Mouse (Mus musculus): Measurements from ENCODE around the gene Foxd1. TPM values are rescaled to one million over a fixed set of nuclear protein-coding genes. Genes with fewer than 3 reads are reported as not detected.

The Foxd1 gene
- polyA plus RNA-seq, 1 experiment from 2014 or later: not detected

GRCm38 (mm10) chr13:98357433-98358423, 3.7 kb downstream of the Foxd1 start:
- Histone ChIP-seq H3K27ac (ENCODE audit: low read depth) (no peak overlapping the region), H3K4me1 (replicated peaks; ENCODE audit: control insufficient read depth, insufficient read depth, low read length) (peaks cover 21% of the 10 kb centered on the region), H3K9ac (ENCODE audit: low read length) (no peak overlapping the region), H3K4me2 (ENCODE audit: low read length) (no peak overlapping the region), H3K4me3 (ENCODE audit: low read depth, low read length) (no peak overlapping the region), H3K9me3 (ENCODE audit: control insufficient read depth, low read length) (no peaks in the 10 kb centered on the region), H3K27me3 (replicated peaks; ENCODE audit: control insufficient read depth, insufficient read depth, low read length) (peaks cover 95% of the 10 kb centered on the region), H3K36me3 (ENCODE audit: control insufficient read depth, insufficient read depth, low read length) (no peaks in the 10 kb centered on the region)
- DNase-seq (ENCODE audit: low spot score) (peak; percentile 63), ATAC-seq (replicated peaks; ENCODE audit: low FRiP score, low TSS enrichment, low read depth) (no peak)
- 2% methylated on average over 18 of the region's 18 CpGs for WGBS

GRCm38 (mm10) chr13:98358424-98359181, 4.6 kb downstream of the Foxd1 start:
- ATAC-seq (replicated peaks; ENCODE audit: low FRiP score, low TSS enrichment, low read depth) (no peak), DNase-seq (ENCODE audit: low spot score) (peak; percentile 62)
- no peak overlapping the region for H3K4me3 ChIP-seq (ENCODE audit: low read depth, low read length)
- no peak overlapping the region for H3K27ac ChIP-seq (ENCODE audit: low read depth)
- no peak overlapping the region for H3K9ac ChIP-seq (ENCODE audit: low read length)
- H3K4me2 ChIP-seq (ENCODE audit: low read length): no peak overlapping the region
- no peaks in the 10 kb centered on the region for H3K9me3 ChIP-seq (ENCODE audit: control insufficient read depth, low read length)
- H3K27me3 ChIP-seq (replicated peaks; ENCODE audit: control insufficient read depth, insufficient read depth, low read length): peaks cover 95% of the 10 kb centered on the region
- WGBS: 6% methylated on average over 23 of the region's 23 CpGs
- peaks cover 21% of the 10 kb centered on the region for H3K4me1 ChIP-seq (replicated peaks; ENCODE audit: control insufficient read depth, insufficient read depth, low read length)
- H3K36me3 ChIP-seq (ENCODE audit: control insufficient read depth, insufficient read depth, low read length): no peaks in the 10 kb centered on the region

GRCm38 (mm10) chr13:98359337-98359736, 5.3 kb downstream of the Foxd1 start:
- Histone ChIP-seq H3K9ac (ENCODE audit: low read length) (no peak overlapping the region), H3K9me3 (ENCODE audit: control insufficient read depth, low read length) (no peaks in the 10 kb centered on the region), H3K27me3 (replicated peaks; ENCODE audit: control insufficient read depth, insufficient read depth, low read length) (peaks cover 94% of the 10 kb centered on the region), H3K4me1 (replicated peaks; ENCODE audit: control insufficient read depth, insufficient read depth, low read length) (peaks cover 14% of the 10 kb centered on the region), H3K4me3 (ENCODE audit: low read depth, low read length) (no peak overlapping the region), H3K36me3 (ENCODE audit: control insufficient read depth, insufficient read depth, low read length) (no peaks in the 10 kb centered on the region), H3K4me2 (ENCODE audit: low read length) (no peak overlapping the region), H3K27ac (ENCODE audit: low read depth) (no peak overlapping the region)
- DNase-seq (ENCODE audit: low spot score) (no peak), ATAC-seq (replicated peaks; ENCODE audit: low FRiP score, low TSS enrichment, low read depth) (no peak)
- under 1% methylated on average over 6 of the region's 8 CpGs for WGBS

GRCm38 (mm10) chr13:98360391-98360790, 6.3 kb downstream of the Foxd1 start:
- Histone ChIP-seq H3K27ac (ENCODE audit: low read depth) (no peak overlapping the region), H3K9ac (ENCODE audit: low read length) (no peak overlapping the region), H3K4me1 (replicated peaks; ENCODE audit: control insufficient read depth, insufficient read depth, low read length) (peaks cover 4% of the 10 kb centered on the region; the same call in 1 of the 2 replicates), H3K4me3 (ENCODE audit: low read depth, low read length) (no peak overlapping the region), H3K9me3 (ENCODE audit: control insufficient read depth, low read length) (no peaks in the 10 kb centered on the region), H3K4me2 (ENCODE audit: low read length) (no peak overlapping the region), H3K27me3 (replicated peaks; ENCODE audit: control insufficient read depth, insufficient read depth, low read length) (peaks cover 92% of the 10 kb centered on the region), H3K36me3 (ENCODE audit: control insufficient read depth, insufficient read depth, low read length) (no peaks in the 10 kb centered on the region)
- ATAC-seq (replicated peaks; ENCODE audit: low FRiP score, low TSS enrichment, low read depth) (no peak), DNase-seq (ENCODE audit: low spot score) (no peak)
- WGBS: 3% methylated on average over 6 of the region's 6 CpGs

GRCm38 (mm10) chr13:98361161-98361560, 7.1 kb downstream of the Foxd1 start:
- H3K9me3 ChIP-seq (ENCODE audit: control insufficient read depth, low read length): no peaks in the 10 kb centered on the region
- H3K9ac ChIP-seq (ENCODE audit: low read length): no peak overlapping the region
- peaks cover 91% of the 10 kb centered on the region for H3K27me3 ChIP-seq (replicated peaks; ENCODE audit: control insufficient read depth, insufficient read depth, low read length)
- DNase-seq (ENCODE audit: low spot score) (no peak), ATAC-seq (replicated peaks; ENCODE audit: low FRiP score, low TSS enrichment, low read depth) (no peak)
- H3K4me1 ChIP-seq (replicated peaks; ENCODE audit: control insufficient read depth, insufficient read depth, low read length): peaks cover 3% of the 10 kb centered on the region
- H3K36me3 ChIP-seq (ENCODE audit: control insufficient read depth, insufficient read depth, low read length): no peaks in the 10 kb centered on the region
- H3K4me2 ChIP-seq (ENCODE audit: low read length): no peak overlapping the region
- WGBS: 9% methylated on average over 5 of the region's 5 CpGs
- H3K4me3 ChIP-seq (ENCODE audit: low read depth, low read length): no peak overlapping the region
- no peak overlapping the region for H3K27ac ChIP-seq (ENCODE audit: low read depth)

- Histone ChIP-seq H3K4me1 (replicated peaks; ENCODE audit: control insufficient read depth, insufficient read depth, low read length) (peaks cover 4% of the 10 kb centered on the region), H3K27ac (ENCODE audit: low read depth) (no peak overlapping the region), H3K9me3 (ENCODE audit: control insufficient read depth, low read length) (no peaks in the 10 kb centered on the region), H3K36me3 (ENCODE audit: control insufficient read depth, insufficient read depth, low read length) (no peaks in the 10 kb centered on the region), H3K4me2 (ENCODE audit: low read length) (no peak overlapping the region), H3K4me3 (ENCODE audit: low read depth, low read length) (no peak overlapping the region), H3K27me3 (replicated peaks; ENCODE audit: control insufficient read depth, insufficient read depth, low read length) (peaks cover 93% of the 10 kb centered on the region), H3K9ac (ENCODE audit: low read length) (no peak overlapping the region)
- no peak for DNase-seq (ENCODE audit: low spot score)
- 6% methylated on average over 4 of the region's 4 CpGs for WGBS
- no peak for ATAC-seq (replicated peaks; ENCODE audit: low FRiP score, low TSS enrichment, low read depth)
Measured at GRCm38 (mm10) chr13:98363046-98363445, 9.0 kb downstream of the Foxd1 start.

- ATAC-seq (replicated peaks; ENCODE audit: low FRiP score, low TSS enrichment, low read depth) (no peak), DNase-seq (ENCODE audit: low spot score) (no peak)
- no peak overlapping the region for H3K4me3 ChIP-seq (ENCODE audit: low read depth, low read length)
- no peaks in the 10 kb centered on the region for H3K36me3 ChIP-seq (ENCODE audit: control insufficient read depth, insufficient read depth, low read length)
- H3K9ac ChIP-seq (ENCODE audit: low read length): no peak overlapping the region
- no peak overlapping the region for H3K4me2 ChIP-seq (ENCODE audit: low read length)
- peaks cover 93% of the 10 kb centered on the region for H3K27me3 ChIP-seq (replicated peaks; ENCODE audit: control insufficient read depth, insufficient read depth, low read length)
- WGBS: 2% methylated on average over 8 of the region's 8 CpGs
- no peaks in the 10 kb centered on the region for H3K9me3 ChIP-seq (ENCODE audit: control insufficient read depth, low read length)
- H3K4me1 ChIP-seq (replicated peaks; ENCODE audit: control insufficient read depth, insufficient read depth, low read length): peaks cover 4% of the 10 kb centered on the region
- no peak overlapping the region for H3K27ac ChIP-seq (ENCODE audit: low read depth)
Measured at GRCm38 (mm10) chr13:98365081-98365480, 11.0 kb downstream of the Foxd1 start.

- Histone ChIP-seq H3K4me3 (ENCODE audit: low read depth, low read length) (peak overlapping the region; percentile 21), H3K9ac (ENCODE audit: low read length) (no peak overlapping the region), H3K27me3 (replicated peaks; ENCODE audit: control insufficient read depth, insufficient read depth, low read length) (peaks cover 89% of the 10 kb centered on the region), H3K4me1 (replicated peaks; ENCODE audit: control insufficient read depth, insufficient read depth, low read length) (peaks cover 4% of the 10 kb centered on the region), H3K4me2 (ENCODE audit: low read length) (peak overlapping the region; percentile 22; the same call in 1 of the 2 replicates), H3K36me3 (ENCODE audit: control insufficient read depth, insufficient read depth, low read length) (no peaks in the 10 kb centered on the region), H3K27ac (ENCODE audit: low read depth) (no peak overlapping the region), H3K9me3 (ENCODE audit: control insufficient read depth, low read length) (no peaks in the 10 kb centered on the region)
- ATAC-seq (replicated peaks; ENCODE audit: low FRiP score, low TSS enrichment, low read depth) (0 out of 2 replicates have a peak, but pooled peaks have one; percentile 32), DNase-seq (ENCODE audit: low spot score) (peak; percentile 81)
- WGBS: under 1% methylated on average over 52 of the region's 52 CpGs
Measured at GRCm38 (mm10) chr13:98365766-98366421, 11.9 kb downstream of the Foxd1 start.

Measured in intestine, embryonic 14.5 days (tissue).